Mouse (Mus musculus) Muller cell, postnatal 12 days (primary cell): ENCODE data around the gene Patl2.
"Not testable (repeated sequence)": the region's sequence is repeated elsewhere in the genome, so short reads cannot be mapped to it uniquely, and the experiment has no call there.

Source experiments
- DNase-seq: peaks from one replicate; pipeline ENCODE4 v3.0.0-alpha.2; 2015; ENCODE audit errors: inconsistent ontology term

Patl2 gene

DNA sequence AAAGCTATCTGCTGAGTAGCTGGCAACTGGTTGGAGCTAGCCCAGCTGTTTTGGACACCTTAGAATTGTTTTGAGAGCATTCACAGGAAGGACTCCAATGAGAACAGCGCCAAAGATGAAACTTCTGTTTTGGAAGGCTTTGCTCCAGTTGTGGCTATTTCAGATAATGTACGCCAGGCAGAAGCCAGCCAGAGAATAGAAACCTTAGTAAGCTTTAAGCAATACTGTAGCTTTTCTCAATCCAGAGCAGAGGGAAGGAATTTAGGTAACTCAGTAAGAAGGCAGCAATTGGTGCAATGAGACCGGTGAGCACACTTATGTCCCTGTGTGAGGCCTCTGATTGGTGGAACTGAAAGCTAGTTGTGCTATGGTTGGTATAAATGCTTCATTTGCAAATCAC lies 42.9 kb downstream of the Patl2 start:
- no peak for DNase-seq

DNA sequence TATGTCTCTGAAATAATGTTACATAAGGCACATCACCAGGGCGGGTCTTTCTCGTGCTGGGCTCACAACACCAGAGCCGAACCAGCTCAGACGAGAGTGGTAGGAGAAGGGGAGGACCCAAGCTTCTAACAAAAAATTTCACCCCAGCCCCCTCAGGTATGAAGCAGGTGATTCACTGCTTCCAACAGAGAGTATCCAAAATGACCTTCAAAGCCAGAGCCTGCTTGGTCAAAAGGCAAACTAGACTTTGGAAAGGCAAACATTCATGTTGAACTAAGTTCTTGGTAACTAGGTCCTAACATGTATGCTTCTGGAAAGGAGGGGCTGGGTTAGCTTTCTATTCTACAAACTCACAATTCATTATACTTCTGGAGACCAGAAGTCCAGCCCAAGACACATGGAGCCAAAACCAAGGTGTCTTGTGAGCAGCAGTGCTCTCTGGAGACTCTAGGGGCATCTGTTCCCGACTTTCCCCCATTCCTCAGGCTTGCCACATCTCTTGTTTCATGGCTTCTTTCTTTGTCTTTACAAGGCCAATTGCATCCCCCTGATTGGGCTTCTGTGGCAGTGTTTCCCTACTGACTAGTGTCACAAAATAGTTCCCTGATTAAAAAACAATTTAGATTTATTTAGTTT lies 44.5 kb downstream of the Patl2 start:
- no peak for DNase-seq

DNA sequence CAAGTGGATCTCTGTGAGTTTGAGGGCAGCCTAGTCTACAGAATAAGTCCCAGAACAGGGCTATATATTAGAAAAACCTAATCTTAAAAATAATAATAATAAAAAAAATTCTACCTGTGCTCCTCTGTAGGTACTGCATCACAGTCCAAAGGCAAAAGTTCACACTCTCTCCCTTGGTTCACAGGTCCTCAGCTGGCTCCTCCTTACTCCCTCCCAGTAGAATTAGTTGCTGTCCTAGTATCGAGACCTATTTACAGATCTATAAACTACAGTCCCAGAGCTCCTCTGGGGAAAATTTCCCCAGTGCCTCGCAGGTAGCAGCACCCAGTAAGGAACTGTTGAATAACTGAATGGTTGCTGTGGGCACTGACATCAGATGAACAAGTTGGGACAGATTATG lies 45.2 kb downstream of the Patl2 start:
- no peak for DNase-seq

DNA sequence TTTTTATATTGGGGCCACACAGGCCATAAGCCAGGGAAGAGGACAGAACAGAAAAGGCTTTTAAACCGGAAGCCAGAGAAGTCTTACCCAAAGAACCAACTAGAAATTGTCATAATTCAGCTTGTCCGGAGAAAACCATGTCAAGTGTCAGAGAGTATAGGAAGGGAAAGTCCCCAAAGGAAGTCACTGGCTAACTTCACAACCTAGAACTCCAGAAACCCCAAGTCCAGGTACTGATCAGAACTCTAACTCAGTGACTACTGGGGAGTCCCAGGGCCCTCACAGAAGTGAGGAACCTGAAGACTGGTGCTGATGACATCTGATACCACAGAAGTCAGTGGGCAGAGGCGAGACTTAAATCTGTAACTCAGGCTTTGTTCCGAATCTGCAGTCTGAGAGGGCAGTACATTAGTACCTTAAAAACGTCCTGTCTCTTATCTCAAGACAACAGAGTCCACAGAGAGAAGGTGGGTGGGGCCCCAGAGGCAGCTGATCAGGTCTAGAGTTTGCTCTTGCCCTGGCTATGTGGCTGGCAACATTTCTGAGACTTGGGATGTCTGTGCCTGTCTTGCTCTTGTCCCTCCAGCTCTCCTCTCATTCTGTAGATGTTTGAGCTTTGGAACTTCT lies 48.0 kb downstream of the Patl2 start:
- DNase-seq = no peak

DNA sequence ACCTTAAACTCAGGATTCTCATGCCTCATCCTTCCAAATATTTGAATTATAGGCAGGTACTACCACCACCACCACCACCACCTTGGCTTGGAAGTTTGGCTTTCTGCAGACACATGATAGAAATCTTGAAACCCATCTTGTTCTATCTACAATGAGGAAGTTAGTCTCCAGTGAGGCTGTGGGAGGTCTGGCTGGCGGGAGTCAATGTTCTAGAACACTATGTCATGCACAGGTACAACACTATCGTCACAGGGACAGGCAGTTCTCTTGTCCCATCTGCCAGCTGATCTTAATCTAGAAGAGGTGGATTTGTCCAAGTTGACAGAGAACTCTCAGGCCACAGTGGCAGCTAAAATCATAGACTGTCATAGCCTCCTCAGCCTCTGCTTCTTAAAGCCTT lies 53.4 kb downstream of the Patl2 start:
- DNase-seq = no peak

DNA sequence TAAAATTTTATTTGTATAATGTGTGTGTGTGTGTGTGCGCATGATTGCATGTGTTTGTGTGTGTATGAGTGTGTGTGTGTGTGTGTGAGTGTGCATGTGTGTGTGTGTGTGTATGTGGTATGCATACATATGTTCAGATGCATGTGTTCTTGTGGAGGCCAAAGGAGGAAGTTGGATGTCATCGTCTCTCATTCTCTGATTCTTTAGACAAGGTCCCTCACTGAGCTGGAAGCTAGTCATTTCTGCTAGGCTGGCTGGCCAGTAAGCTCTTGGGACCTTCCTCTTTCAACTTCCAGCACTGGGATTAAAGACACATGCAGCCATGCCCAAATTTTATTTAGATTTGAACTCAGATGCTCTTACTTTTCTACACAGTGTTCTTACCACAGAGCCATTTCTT lies 53.9 kb downstream of the Patl2 start:
- DNase-seq = no peak

DNA sequence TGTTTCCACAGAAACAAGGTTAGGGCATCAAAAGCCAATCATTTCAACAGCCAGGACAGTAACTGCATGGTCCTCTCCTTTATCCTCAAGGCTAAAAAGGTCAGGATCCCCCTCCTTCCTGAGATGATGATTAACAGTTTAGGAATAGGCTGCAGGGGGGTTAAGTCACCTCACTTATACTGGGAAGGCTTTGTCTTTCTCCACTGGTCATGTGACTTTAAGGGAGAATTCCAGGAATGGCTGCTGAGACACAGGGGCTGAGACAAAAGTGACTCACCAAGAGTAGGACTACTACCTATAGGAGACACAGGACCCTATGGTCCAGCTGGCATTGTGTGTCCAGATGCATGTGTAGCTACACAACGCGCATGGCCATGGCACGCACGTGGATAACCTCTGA lies 58.4 kb downstream of the Patl2 start:
- peak; percentile 19 for DNase-seq

DNA sequence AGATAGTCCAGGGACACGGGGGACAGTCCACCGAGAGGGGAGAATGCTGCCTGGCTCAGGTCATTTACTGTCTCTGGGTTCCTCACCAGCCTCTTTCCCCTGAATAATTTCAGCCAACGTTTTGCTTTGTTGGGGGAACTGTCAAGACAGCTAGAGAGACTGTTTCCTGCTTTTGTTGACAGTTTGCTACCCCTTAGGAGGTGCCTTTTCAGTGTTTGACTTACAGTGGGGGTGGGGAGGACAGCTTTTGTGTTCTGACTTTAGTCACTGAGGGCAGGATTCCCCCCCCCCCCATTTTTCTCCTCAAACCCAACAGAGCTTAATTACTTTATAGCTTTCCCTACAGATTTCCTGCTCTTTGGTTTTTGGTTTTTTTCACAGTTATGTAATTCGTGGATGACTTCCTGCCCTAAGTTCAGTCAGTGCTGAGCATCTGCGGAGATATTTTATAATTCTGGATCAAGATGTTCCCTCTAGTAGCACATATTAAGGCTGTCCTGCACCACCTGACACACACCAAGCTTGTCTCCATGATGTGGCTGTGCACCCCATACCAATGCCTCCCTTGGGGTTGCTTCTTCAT lies 59.1 kb downstream of the Patl2 start:
- no peak for DNase-seq

DNA sequence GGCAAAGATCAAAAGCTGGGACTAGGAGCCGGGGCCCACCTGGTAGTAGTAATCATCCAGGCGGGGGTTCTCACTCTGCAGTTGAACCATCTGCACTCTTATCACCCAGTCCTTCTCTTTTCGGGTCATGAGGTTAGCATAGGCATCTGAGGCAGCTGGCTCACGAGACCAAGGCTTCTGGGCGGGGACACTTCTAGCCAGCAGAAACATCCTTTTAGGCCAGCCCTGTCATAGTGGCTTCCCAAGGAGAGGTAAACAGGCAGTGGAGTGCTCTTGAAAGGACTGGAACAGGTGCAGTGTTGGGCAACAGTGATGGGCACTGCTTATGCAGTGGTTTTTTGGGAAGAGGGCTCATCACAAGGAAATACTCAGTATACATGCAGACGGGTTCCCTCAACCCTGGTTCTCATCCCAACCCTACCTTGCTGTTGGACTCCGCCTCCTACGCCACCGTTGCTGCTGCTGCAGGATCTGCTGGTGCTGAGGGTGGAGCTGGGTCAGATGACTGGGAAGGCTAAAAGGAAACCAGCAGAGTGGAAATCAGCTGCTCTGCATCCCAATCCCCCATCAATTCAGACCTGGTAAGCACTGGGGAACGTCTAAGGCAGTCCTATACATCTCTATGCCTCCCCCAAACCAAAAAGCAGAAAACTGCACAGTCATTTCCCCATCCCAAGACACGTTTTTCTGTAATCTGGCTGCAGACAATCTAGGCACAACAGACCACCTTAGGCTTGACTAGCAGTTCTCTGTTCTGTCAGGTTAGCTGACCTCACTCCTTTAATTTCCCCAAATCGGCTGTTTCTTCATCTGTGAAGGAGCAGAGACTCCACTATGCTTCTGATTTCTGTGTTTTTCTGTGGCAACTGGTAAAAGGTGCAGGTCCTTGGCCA lies 60.1 kb downstream of the Patl2 start:
- no peak for DNase-seq

DNA sequence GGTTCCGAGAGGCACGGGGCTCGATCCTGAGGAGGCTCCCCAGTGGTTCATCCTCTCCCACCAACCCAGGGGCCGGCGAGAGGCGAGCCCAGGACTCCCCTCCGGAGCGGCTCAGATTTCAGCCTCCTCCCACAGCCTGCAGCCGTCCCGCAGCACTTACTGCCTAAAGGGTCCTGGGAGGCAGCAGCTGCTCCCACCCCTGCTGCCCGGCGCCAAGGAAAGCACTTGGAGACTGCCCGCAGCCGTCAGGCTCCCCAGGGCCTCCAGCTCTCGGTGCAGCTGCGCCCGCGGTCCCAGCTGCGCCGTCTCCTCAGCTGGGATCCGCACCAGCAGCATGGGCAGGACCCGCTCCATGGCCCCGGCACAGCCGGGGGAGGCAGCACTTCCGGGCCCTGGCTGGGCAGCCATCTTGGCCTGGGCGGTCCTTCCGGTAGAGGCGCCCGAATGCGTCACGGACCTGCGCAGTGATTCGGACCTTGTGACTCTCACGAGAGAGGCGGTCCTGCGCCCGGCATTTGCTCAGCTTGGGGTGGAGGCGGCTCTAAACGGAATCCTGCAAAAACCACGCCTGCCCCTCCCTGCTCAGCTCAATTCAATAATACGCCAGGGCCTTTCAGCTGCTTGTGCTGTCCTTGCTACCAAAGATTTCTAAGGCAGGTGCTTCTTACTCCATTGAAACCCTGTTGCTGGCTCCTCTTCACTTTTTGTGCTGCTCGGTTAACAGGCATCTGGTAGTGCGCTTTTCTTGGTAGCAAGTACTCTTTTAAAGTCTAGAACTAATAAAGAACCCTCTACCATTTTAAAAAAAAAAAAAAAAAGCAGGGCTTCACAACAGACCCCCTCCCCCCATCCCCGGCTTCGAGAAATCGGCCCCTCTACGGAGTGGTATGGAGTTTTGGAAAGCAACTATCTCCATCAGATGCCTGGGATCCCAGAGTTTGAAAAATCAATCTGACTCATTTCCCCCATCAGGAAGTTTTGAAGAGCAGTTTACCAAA lies 67.7 kb downstream of the Patl2 start, which contains the start of gene Spg11:
TSS of gene Spg11 (minus strand) at position 426 of the 998 bp plus-strand sequence.
- DNase-seq = peak; percentile 97

DNA sequence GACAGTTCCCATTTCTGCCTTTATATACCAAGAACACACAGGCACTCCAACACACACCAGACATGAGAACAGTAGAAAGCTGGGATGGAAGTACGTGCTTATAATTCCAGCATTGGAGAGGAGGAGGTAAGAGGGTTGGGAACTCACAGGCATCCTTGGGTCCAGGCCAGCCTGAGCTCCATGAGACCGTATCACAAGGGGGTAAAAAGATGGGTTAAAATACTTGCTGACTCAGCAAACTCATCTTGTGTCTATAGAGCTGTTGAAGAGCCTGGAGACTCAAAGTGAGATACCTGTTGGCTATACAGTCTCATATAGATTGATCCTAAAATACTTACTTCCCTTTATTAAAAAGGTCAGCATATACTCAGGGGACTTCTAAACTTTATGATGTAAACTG lies 69.1 kb downstream of the Patl2 start:
- no peak for DNase-seq

DNA sequence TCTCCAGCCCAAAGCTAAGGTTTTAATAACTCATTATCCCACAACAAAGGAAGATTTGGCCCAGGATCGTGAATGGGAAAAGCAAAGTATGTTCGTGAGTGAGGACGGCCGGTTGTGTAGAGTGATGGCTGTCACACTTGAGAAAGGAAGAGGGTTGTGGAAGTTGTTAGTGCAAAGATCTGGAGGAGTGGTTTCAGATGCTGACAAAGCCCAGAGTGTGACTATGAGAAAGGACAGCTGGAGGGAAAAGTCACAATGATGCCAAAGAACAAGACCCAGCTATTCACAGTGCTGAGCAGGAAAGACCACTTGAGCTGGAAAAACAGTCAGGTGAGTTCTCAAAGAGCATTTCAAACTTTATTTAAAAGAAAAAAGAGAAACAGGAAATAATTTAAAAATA lies 76.3 kb downstream of the Patl2 start:
- DNase-seq = no peak

DNA sequence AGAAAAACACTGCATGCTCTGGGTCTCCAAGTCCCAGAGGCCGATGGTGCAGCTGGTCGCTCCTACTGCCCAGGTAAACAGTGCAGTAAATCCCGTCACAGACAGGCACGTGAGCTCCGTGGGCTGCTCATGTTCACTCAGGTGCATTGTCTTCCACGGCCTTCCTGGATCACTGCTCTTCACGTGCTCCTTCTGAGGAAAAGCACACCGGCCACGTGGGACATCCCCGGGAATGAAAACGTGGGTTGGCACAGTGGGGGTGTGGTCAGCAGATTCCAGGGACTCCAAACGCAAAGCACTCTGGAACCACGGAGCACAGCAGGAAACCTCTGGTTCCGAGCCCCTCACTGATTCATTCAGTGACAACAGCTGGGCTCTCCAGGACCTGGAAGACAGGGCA lies 77.9 kb downstream of the Patl2 start:
- no peak for DNase-seq

DNA sequence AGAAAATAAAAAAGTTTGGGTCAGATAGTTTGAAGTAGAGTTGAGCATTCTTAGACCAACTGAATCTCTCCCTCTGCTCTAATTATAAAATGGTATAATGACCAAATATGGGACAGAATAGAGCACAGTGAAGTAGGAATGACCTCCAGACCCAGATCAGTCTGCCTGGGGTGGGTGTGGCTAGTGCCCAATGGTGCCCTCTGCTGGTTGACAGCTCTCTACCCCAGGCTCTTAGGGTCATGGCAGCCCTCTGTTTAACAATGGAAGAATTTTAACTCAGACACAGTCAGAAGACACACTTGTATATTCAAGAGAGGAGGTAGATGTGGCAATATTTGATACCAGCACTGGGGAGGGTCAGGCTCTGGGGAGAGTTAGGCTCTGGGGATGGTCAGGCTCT lies 83.9 kb downstream of the Patl2 start:
- no peak for DNase-seq

DNA sequence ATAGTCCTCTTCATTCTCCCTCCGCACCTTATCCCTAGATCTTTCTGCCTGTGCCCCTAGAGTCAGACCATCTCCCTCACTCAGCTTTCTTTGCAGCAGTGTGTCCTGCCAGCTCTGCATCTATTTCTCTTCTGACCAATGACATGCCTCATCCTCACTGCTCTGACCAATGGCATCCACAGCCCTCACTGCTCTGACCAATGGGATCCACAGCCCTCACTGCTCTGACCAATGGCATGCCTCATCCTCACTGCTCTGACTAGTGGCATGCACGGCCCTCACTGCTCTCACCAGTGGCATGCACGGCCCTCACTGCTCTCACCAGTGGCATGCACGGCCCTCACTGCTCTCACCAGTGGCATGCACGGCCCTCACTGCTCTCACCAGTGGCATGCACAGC lies 88.3 kb downstream of the Patl2 start:
- DNase-seq = not testable (repeated sequence)

DNA sequence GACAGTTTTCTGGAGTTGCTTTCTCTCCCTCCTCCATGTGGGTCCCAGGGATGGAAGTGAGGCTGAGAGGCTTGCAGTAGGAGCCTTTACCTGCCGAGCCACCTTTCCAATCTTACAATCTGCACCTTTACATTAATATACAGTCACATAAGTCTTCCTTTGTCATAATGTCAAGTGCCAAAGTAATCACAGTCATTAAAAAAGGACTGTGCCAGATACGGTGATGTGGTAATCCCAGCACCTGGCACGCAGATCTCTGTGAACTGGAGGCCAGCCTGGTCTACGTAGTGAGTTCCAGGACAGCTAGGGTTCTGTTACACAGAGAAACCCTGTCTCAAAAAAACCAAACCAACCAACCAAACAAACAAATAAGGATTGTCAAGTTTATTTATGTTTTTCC lies 92.1 kb downstream of the Patl2 start:
- DNase-seq = no peak

DNA sequence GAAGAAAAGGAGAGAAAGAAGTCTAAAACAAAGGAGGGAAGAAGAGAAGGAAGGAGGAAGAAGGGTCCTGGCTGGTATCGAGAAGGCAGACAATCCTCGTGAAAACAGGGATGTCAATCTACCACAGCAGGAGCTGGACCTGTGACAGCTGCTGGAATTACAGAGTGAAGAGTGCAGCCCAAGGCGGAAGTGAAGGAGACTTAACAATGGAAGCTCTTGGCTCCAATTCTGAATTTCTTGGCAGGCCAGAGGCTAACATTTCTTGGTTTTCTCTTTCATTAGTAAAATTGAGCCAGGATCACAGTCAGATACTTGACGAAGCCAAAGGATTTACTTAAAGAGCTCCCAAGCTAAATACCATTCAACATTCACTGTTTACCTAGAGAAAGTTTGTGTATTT lies 99.5 kb downstream of the Patl2 start:
- peak; percentile 66 for DNase-seq

DNA sequence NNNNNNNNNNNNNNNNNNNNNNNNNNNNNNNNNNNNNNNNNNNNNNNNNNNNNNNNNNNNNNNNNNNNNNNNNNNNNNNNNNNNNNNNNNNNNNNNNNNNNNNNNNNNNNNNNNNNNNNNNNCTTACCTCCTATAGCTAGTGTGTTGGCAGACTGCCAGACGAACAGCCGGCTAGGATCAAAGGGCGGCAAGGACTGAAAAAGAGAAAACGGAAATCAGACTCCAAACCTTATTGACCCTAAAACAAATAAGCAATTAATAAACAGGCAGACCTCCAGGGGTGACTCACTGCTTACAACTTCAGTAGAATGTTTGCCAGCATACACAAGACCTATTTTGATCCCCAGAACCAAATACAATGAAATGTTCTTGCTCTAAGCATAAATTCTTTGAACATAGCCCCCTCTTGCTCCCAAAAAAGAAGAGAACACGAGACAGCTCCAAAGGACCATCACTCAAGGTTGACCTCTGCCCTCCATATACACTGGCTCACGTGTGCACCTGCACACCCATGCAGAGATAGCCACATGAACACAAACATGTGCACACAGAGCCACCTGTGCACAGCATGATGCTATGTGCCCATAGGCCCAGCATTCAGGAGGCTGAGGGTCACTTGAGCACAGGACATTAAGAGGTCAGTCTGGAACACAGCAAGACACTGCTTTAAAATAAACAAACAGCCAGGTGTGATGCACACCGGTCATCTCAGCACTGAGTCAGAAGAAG lies 104.1 kb downstream of the Patl2 start:
- DNase-seq = peak; percentile 30
